Mouse (Mus musculus) liver, embryonic 14.5 days (tissue): ENCODE measurements at regions not wholly inside any gene's neighbourhood (a gene's known extent, or its start where the extent isn't known, plus 50 kb on each side); places are given as distances from the start of the nearest gene placed in this dataset.

Experiments
- CTCF ChIP-seq: IDR thresholded peaks from 2 replicates; pipeline ENCODE4 v1.5.1; 2016; ENCODE audit warnings: antibody characterized with exemption, low read depth, control low read depth
- EP300 ChIP-seq: IDR thresholded peaks from 2 replicates; pipeline ENCODE4 v1.6.1; 2016; ENCODE audit warnings: antibody characterized with exemption, low read depth

GRCm38 (mm10) chr16:93286816-93287215 is 317.0 kb downstream of the Setd4 start:
- no peak for TF ChIP-seq EP300
- TF ChIP-seq CTCF: no peak
